Mouse (Mus musculus): ENCODE data around the gene Tmem266.

DNA sequence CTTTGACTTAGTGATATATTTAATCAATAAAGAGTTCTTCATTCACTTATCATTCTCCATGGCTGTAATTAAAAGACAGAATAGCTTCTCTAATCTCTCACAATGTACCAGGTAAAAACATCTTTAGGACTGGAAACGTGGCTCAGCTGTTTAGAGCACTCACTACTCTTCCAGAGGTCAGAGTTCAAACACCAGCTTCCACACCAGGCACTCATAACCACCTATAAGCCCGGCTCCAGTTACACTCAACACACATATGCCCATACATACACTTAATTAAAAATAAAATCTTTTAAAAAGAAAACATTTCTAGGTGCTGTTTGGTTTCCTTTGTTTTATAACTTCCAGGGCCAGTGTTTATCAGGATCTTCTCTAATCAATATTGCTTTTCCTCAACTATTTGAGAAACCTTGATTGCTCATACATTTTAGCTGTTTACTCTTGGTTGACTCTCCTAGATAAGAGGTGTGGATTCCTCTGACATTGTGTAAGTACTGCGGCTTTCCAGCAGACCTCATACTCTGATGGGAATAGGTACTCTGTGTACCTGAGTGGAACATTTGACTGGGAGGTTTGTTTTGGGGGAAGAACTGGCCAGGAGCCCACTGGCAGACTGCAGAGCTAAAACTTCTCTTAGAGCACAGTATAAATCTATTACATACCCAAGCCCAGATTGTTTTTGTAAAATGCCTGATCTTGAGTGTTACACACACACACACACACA, 37.1 kb upstream of the Tmem266 start:
- TF ChIP-seq POLR2A (IDR thresholded peaks at IDR 0.05; ENCODE audit: insufficient read depth, low read length): no peak
- no peak for TF ChIP-seq CTCF (IDR thresholded peaks at IDR 0.05; ENCODE audit: low read depth, low read length)
- TF ChIP-seq EP300 (IDR thresholded peaks at IDR 0.05; ENCODE audit: insufficient read depth, low read depth, low read length): no peak
